Mouse (Mus musculus) embryonic facial prominence, embryonic 11.5 days (tissue): ENCODE data around the gene Zfp367. TPM values are rescaled to one million over a fixed set of nuclear protein-coding genes. Genes with fewer than 3 reads are reported as not detected.

Experiments
- ATAC-seq: fragments of 200-750 bp; cut with Nextera tagmentation; replicated peaks from 2 replicates; pipeline ENCODE4 v1.8.0; 2017; ENCODE audit warnings: low read depth; ENCODE audit not compliant: insufficient number of reproducible peaks, low FRiP score, low TSS enrichment
- DNase-seq: peaks from one replicate; pipeline ENCODE4 v3.0.0-alpha.2; 2015; ENCODE audit warnings: low spot score
- H3K27ac ChIP-seq: fragments of 300-500 bp; sonication (generic); replicated peaks from 2 replicates; pipeline ENCODE4 v1.5.1; 2014; ENCODE audit warnings: mild to moderate bottlenecking, low read depth, low read length, control low read depth
- H3K27me3 ChIP-seq: fragments of 300-500 bp; sonication (generic); 2 replicates; pipeline ENCODE4 v1.6.1; 2014; ENCODE audit warnings: mild to moderate bottlenecking, low read length, moderate library complexity, mixed read lengths; ENCODE audit not compliant: control insufficient read depth, insufficient read depth
- H3K36me3 ChIP-seq: fragments of 300-500 bp; sonication (generic); replicated peaks from 2 replicates; pipeline ENCODE4 v1.6.1; 2014; ENCODE audit warnings: low read depth, mild to moderate bottlenecking, low read length, moderate library complexity, mixed read lengths; ENCODE audit not compliant: control insufficient read depth, insufficient read depth
- H3K4me1 ChIP-seq: fragments of 300-500 bp; sonication (generic); 2 replicates; pipeline ENCODE4 v1.6.1; 2014; ENCODE audit warnings: low read length, mixed read lengths; ENCODE audit not compliant: control insufficient read depth, insufficient read depth
- H3K4me2 ChIP-seq: fragments of 300-500 bp; sonication (generic); 2 replicates; pipeline ENCODE4 v1.6.1; 2014; ENCODE audit warnings: low read depth, mild to moderate bottlenecking, control low read depth, low read length, moderate library complexity
- H3K4me3 ChIP-seq: fragments of 300-500 bp; sonication (generic); 2 replicates; pipeline ENCODE4 v1.5.1; 2014; ENCODE audit warnings: low read depth, low read length, control low read depth
- H3K9ac ChIP-seq: fragments of 300-500 bp; sonication (generic); replicated peaks from 2 replicates; pipeline ENCODE4 v1.6.1; 2014; ENCODE audit warnings: mild to moderate bottlenecking, control low read depth, low read length
- H3K9me3 ChIP-seq: fragments of 300-500 bp; sonication (generic); replicated peaks from 2 replicates; pipeline ENCODE4 v1.6.1; 2016; ENCODE audit warnings: mild to moderate bottlenecking, low read length, inconsistent platforms, mixed read lengths; ENCODE audit not compliant: control insufficient read depth
- WGBS: fragments of 180-500 bp; shearing (Covaris S2); extraction: QIAGEN DNeasy Blood & Tissue Kit; methylation state at CpG from one replicate; pipeline ENCODE4 v1.1.7; 2014; 5-methylcytosine and 5-hydroxymethylcytosine counted together
- polyA plus RNA-seq: library from polyadenylated mRNA; unstranded; fragments of >200 nt; fragmentation: Nextera tagmentation; extraction: Ambion mirVana; gene quantifications from 2 replicates; pipeline ENCODE4 v1.2.1, GENCODE M21; 2014

Zfp367 gene
- polyA plus RNA-seq, 1 experiment from 2014 or later, result 18.7 TPM

- Histone ChIP-seq H3K4me1 (no peaks in the 10 kb centered on the region), H3K4me2 (no peak overlapping the region), H3K27me3 (no peaks in the 10 kb centered on the region), H3K27ac (no peak overlapping the region), H3K9me3 (no peaks in the 10 kb centered on the region), H3K9ac (no peak overlapping the region), H3K36me3 (no peaks in the 10 kb centered on the region), H3K4me3 (no peak overlapping the region)
- no peak for DNase-seq
- no peak for ATAC-seq
- WGBS, result 85% methylated on average over 10 of the region's 10 CpGs
Measured at GRCm38 (mm10) chr13:64184361-64184760, 31.4 kb upstream of the Zfp367 start.

GRCm38 (mm10) chr13:64183583-64183982 is 30.6 kb upstream of the Zfp367 start:
- Histone ChIP-seq H3K27me3 (no peaks in the 10 kb centered on the region), H3K9ac (no peak overlapping the region), H3K9me3 (no peaks in the 10 kb centered on the region), H3K4me2 (no peak overlapping the region), H3K36me3 (no peaks in the 10 kb centered on the region), H3K4me1 (no peaks in the 10 kb centered on the region), H3K27ac (no peak overlapping the region), H3K4me3 (no peak overlapping the region)
- no peak for ATAC-seq
- 80% methylated on average over 4 of the region's 4 CpGs for WGBS
- DNase-seq, result no peak

GRCm38 (mm10) chr13:64182091-64182490 is 29.1 kb upstream of the Zfp367 start:
- Histone ChIP-seq H3K4me3 (no peak overlapping the region), H3K9ac (no peak overlapping the region)
- no peak for ATAC-seq

GRCm38 (mm10) chr13:64180888-64181287 is 27.9 kb upstream of the Zfp367 start:
- Histone ChIP-seq H3K4me2 (no peak overlapping the region), H3K9me3 (no peaks in the 10 kb centered on the region), H3K4me3 (no peak overlapping the region), H3K27me3 (no peaks in the 10 kb centered on the region), H3K4me1 (no peaks in the 10 kb centered on the region), H3K36me3 (no peaks in the 10 kb centered on the region), H3K27ac (no peak overlapping the region), H3K9ac (no peak overlapping the region)
- WGBS, result 87% methylated on average over 3 of the region's 3 CpGs
- DNase-seq, result peak; percentile 60
- no peak for ATAC-seq

More at GRCm38 (mm10) chr13:64182091-64182490, 29.1 kb upstream of the Zfp367 start:
- Histone ChIP-seq H3K27me3 (no peaks in the 10 kb centered on the region), H3K36me3 (no peaks in the 10 kb centered on the region), H3K9me3 (no peaks in the 10 kb centered on the region), H3K27ac (no peak overlapping the region), H3K4me2 (no peak overlapping the region), H3K4me1 (no peaks in the 10 kb centered on the region)
- no peak for DNase-seq
- WGBS, result 74% methylated on average over 2 of the region's 2 CpGs

GRCm38 (mm10) chr13:64180300-64180699 is 27.3 kb upstream of the Zfp367 start:
- 83% methylated on average over 4 of the region's 4 CpGs for WGBS

GRCm38 (mm10) chr13:64178746-64179652 is 26.0 kb upstream of the Zfp367 start:
- H3K36me3 ChIP-seq, result no peaks in the 10 kb centered on the region
- no peaks in the 10 kb centered on the region for H3K27me3 ChIP-seq
- no peak overlapping the region for H3K27ac ChIP-seq
- H3K9me3 ChIP-seq, result no peaks in the 10 kb centered on the region
- no peak overlapping the region for H3K4me3 ChIP-seq
- ATAC-seq, result no peak
- H3K9ac ChIP-seq, result no peak overlapping the region
- 76% methylated on average over 13 of the region's 13 CpGs for WGBS
- H3K4me2 ChIP-seq, result no peak overlapping the region
- no peak for DNase-seq
- H3K4me1 ChIP-seq, result no peaks in the 10 kb centered on the region

More at GRCm38 (mm10) chr13:64180300-64180699, 27.3 kb upstream of the Zfp367 start:
- H3K27ac ChIP-seq, result no peak overlapping the region
- H3K4me1 ChIP-seq, result no peaks in the 10 kb centered on the region
- no peaks in the 10 kb centered on the region for H3K27me3 ChIP-seq
- no peak overlapping the region for H3K4me3 ChIP-seq
- no peak overlapping the region for H3K4me2 ChIP-seq
- ATAC-seq (no peak), DNase-seq (no peak)
- H3K9me3 ChIP-seq, result no peaks in the 10 kb centered on the region
- no peak overlapping the region for H3K9ac ChIP-seq
- no peaks in the 10 kb centered on the region for H3K36me3 ChIP-seq

GRCm38 (mm10) chr13:64178000-64178399 is 25.0 kb upstream of the Zfp367 start:
- 77% methylated on average over 7 of the region's 7 CpGs for WGBS
- Histone ChIP-seq H3K27me3 (no peaks in the 10 kb centered on the region), H3K36me3 (no peaks in the 10 kb centered on the region), H3K9me3 (no peaks in the 10 kb centered on the region), H3K9ac (no peak overlapping the region), H3K4me2 (no peak overlapping the region), H3K27ac (no peak overlapping the region), H3K4me3 (no peak overlapping the region), H3K4me1 (no peaks in the 10 kb centered on the region)
- DNase-seq (no peak), ATAC-seq (no peak)

GRCm38 (mm10) chr13:64169746-64170145 is 16.7 kb upstream of the Zfp367 start:
- Histone ChIP-seq H3K4me2 (no peak overlapping the region), H3K4me3 (no peak overlapping the region), H3K36me3 (no peaks in the 10 kb centered on the region; the same call in none of the 2 replicates), H3K9ac (no peak overlapping the region), H3K9me3 (peaks cover 16% of the 10 kb centered on the region), H3K27ac (no peak overlapping the region), H3K27me3 (no peaks in the 10 kb centered on the region), H3K4me1 (no peaks in the 10 kb centered on the region)
- ATAC-seq (no peak), DNase-seq (no peak)
- 96% methylated on average over 25 of the region's 25 CpGs for WGBS
